Mouse (Mus musculus): ENCODE results near the gene Tspan32.

Tspan32 gene

DNA sequence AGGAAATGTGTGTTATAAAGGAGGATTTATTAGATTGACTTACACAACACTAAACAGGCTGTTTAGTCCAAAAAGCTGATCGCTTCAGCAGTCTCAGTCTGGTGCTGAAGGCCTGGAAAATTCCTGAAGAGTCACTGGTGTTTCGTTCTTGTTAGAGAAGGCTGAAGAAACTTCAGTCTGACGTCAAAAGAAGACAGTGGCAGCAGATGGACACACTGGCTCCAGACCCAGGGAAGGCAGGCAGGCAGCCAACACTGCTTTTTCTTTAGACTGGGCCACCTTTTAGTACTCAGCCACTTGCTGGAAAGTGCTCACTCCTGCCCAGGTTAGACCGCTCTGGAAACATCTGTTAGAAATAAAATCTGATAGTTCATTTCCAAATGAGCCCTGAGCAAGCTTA lies 28.7 kb downstream of the Tspan32 start:
- ATAC-seq (ENCODE audit: low TSS enrichment) = peak; percentile 52; the same call in 1 of the 2 replicates

DNA sequence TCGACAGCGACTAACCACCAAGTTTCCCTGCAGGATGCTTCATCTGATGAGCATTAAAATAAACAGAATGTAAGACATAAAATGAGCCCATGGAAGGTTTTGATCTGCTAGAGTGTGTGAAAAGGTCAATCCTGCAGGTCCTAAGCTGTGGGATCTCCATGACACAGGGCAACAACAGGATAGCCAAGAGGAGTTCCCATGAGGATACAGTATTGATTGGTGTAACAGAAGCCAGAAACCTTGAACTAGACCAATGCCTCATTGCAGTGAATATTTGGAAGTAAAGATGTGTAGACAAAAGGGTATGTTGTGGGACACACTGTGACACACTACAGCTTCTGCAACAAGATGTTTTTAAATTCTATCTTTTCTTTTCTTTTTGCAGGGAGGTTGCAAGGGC lies 29.3 kb downstream of the Tspan32 start:
- no peak for ATAC-seq (ENCODE audit: low TSS enrichment)

DNA sequence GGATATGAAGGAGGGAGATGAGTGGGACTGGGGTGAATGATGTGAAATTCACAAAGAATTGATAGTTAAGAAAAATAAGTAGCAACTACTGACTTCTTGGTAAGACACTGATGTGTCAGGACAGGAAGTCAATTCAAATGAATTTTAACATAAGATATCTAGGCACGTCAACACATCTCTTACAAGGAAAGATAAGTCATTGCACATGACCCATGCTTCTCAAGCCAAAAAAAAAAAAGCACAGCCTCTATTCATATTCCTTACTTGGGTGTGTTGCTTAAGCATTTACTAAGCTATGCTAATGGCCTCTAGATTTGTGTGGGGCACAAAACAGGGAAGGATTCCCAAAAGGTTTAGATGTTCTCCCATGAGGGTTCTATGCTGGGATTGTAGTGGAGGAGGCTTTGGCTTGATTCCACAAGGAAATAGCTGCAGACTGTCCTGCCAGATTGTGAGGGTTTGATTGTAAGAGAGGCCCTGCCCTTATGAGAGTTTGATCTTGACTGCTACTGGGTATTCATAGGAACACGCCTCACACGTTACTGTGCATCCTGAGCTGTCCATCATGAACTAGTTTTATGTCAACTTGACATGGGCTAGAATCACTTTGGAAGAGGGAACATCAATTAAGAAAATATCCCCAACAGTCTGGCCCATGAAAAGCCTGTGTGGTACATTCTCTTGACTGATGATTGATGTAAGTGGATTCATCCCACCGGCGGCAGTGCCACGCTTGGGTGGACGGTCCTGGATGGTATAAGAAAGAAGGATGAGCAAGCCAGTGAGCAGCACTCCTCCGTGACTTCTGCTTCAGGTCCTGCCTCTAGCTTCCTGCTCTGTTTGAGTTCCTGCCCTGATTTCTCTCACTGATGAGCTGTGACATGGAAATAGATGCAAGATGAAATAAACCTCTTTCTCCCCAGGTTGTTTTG lies 29.9 kb downstream of the Tspan32 start:
- ATAC-seq (ENCODE audit: low TSS enrichment) = no peak

DNA sequence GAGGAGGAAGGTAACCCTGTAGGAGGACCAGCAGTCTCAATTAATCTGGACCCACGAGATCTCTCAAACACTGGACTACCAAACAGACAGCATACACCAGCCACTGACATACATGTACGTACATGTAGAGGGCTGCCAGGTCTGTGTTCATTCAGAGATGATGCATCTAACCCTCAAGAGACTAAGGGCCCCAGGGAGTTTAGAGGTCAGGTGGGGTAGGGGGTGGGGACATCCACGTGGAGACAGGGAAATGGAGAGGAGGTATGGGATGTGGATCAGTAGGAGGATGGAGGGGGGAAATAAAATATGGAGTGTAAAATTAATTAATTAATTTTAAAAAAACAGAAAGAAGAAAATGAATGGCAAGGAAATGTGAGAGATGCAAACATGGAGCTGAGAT lies 31.9 kb downstream of the Tspan32 start:
- ATAC-seq (ENCODE audit: low TSS enrichment) = no peak

DNA sequence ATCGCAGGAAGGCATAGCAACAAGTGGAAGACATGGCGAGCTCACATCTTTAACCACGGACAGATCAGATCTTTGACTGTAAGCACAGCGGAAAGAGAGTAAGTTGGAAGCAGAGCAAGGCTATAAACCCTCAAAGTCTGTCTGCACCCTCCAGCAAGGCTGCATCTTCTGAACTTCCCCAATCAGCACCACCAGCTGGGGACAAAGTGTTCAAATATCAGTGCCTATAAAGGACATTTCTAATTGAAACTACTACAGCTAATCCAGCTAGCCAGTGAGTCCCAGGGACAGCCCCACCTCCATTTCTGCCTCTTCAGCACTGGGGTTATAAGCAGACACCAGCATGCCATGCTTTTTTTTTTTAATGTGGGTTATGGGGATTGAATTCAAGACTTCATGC lies 32.5 kb downstream of the Tspan32 start:
- ATAC-seq (ENCODE audit: low TSS enrichment) = no peak

DNA sequence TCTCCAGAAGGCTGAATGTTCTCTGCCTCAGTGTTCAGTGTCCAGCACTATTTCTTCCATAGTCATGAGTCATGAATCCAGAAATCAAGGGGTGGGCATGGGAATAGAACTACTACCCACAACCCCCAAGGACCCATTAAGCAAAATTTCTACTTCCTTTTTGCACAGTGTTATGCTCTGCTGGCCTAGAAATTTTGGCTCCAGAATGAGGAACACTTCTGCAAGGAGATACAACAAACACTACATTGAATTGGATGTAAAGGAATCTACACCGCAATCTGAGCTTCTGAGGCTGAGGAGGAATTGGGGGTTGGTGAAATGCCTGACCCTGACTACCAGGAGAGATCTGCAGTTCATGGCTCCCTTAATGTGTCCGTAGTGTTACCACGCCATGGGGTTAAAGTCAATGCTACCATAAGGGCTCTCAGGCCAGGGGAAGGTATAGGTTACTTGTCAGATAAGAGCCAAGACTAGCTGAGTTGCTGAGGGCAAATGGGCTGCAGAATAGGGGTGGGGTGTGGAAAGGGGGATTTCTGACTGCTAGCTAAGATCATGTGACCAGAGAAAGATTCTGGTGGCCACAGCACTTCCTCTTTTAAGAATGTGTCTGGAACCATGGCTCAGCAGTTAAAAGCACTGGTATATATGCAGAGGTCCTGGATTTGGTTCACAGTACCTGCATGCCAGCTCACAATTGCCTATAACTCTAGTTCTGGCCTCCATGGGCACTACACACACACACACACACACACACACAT lies 33.5 kb downstream of the Tspan32 start:
- ATAC-seq (ENCODE audit: low TSS enrichment) = no peak

DNA sequence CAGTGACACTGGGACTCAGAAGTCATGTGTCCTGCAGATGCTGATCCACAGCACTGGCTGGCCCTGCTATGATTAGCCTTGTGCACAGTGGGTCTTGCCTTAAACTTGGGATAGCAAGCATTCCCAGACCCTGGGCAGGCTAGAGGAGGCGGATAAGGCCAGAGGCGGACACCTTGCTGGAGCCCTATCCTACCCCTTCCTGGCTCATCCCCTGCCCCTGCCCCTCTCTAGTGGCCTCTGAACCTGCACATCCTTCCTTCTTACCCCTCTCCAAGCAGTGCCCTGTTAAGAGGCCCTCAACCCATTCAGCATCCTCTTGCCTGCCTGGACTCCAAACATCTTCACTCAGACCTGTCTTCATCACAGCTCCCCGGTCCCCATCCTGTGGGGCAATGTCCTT lies 35.7 kb downstream of the Tspan32 start:
- no peak for ATAC-seq (ENCODE audit: low TSS enrichment)

DNA sequence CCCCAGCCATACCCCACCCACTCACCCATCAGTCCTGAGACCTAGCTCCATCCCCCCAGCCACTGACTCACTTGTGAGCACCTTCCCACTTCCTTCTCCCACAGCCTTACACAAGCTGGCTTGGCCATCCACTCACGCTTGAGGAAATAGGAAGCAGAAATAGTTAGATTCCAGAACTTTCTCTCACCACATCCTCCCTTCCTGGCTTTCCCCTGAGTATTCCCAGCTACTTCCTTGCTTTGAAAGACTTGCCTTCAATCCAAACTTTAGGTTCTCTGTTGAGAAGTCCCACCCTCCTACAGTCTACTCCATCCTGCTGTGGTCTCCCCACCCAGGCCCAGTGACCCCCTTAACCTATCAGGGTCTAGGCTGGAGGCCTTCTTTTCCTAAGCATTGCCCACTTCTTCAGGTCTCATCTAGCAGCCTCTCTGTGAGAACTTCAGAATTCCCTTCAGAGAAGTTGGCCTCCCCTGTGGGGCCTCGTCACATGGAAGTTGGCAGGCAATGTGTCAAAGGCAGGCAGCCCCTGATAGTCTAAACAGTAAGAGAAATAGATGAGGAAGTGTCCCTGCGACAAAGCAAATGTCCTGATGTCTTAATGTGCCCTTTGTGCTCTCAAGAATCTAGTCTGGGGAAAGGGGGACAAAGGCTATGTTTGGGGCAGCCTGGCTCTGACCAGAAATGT lies 36.4 kb downstream of the Tspan32 start:
- ATAC-seq (ENCODE audit: low TSS enrichment) = no peak

DNA sequence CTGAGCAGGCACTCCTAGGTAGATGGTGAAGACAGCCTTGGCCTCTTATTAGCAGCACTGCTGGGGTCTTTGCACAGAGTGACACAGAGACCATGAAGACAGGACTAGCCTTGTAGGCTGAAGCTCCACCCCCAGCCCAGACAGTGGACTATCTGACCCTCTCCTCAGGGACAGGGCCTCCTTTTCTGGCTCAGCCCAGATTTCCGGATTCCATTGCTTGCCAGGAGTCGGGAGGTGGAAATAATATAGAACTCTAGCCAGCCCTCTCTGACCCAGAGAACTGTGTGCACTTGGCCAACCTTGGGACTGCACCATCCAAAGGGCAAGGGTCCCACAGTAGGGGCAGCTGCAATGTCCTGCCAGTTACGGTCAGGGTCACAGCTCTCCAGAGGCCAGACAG lies 37.2 kb downstream of the Tspan32 start:
- no peak for ATAC-seq (ENCODE audit: low TSS enrichment)

DNA sequence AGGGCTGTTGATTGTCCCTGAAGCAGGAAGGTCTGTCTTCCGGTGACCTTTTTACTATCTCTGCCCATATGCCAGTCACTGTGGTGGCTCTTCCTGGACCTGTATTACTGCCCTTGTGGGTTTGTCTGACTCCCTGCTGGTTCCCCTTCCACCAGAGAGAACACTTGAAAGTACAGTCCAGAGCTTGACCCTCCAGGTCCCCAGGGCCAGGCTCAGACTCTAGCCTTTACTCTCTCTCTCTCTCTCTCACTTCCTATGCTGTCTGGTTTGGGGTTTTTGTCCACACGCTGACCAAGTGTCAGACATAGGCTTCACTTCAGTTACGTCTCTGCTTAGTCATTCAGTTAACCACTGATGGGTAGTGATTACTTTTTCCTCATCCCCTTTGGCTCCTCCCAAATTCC lies 38.1 kb downstream of the Tspan32 start:
- ATAC-seq (ENCODE audit: low TSS enrichment) = no peak; the same call in 1 of the 2 replicates

DNA sequence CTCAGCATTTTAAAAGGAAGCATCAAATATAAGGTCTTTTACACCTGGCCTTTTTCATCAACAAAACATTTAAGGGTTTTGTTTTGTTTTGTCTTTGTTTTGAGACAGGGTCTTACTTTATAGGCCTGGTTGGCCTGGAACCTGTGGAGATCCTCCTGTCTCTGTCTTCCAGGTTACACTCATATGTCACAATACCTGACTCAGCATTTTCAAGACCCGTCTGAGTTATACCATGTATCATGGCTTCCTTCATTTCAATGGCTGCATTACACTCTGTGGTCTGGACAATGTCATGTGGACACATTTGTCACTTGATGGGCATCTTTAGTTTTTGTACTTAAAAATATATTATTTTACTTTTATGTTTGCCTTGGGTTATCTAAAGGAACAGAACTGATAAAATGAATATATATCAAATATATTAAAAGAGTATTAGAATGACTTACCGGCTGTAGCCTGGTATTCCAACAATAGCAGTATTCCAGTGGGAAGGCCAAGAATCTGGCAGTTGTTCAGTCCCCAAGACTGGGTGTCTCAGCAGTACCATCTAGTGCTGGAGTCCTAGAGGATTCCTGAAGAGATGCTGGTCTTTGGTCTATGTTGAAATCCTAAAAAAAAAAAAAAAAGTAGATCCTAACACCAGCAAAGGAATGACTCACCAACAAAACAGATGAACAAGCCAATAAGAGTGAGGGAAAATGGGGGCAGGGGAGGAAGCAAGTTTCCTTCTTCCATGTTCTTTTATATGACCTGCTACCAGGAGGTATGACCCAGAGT lies 39.4 kb downstream of the Tspan32 start:
- ATAC-seq (ENCODE audit: low TSS enrichment) = no peak

DNA sequence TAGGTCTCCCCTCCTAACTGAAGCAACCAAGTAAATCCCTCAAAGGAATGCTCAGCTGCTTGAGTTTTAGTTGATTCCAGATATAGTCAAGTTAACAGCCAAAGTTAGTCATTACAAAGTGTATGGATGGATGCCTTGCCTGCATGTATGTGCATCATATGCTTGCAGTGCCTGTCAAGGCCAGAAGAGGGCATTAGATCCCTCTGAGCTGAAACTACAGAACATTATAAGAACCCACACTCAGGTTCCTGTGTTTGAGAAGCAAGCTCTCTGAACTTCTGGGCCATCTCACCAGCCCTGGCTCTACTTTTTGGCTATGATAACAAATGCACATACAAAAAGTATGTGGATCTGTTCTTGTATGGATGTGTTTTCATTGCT lies 40.0 kb downstream of the Tspan32 start:
- no peak for ATAC-seq (ENCODE audit: low TSS enrichment)

DNA sequence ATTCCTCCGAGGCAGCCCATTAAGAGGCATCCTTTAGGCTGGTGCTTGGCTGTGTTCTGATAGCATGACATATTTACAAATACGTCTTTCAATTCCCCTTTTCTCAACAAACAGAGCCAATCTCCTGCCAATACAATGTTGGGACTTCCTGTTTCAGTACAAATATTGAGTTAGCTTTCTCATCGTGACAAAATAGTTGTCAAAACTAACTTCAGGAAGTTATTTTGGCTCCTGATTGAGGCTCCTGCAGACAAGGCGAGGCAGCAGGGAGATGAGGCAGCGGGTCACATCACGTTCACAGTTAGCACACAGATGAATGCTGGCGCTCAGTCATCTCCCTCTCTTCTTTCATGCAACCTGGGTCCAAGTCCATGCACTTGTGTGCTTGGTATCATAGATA lies 41.5 kb downstream of the Tspan32 start:
- ATAC-seq (ENCODE audit: low TSS enrichment) = no peak

DNA sequence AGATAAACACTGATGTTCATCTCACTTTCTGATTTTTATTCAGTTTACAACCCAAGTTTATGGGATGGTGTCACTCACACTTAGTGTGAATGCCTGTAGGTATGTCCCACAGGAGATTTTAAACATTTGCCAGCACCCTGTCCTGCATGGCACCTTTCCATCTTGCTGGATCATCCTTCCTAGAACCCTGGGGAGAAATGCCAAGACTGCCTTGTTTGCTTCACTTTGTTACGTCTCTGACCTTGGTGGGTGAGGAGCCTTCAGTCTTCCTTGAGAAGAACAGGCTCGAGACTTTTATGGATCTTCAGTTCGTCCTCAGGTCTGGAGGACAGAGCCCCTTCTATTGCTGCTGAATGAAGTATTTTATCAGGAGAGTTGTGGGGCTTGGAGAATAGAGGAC lies 44.5 kb downstream of the Tspan32 start:
- ATAC-seq (ENCODE audit: low TSS enrichment) = no peak

DNA sequence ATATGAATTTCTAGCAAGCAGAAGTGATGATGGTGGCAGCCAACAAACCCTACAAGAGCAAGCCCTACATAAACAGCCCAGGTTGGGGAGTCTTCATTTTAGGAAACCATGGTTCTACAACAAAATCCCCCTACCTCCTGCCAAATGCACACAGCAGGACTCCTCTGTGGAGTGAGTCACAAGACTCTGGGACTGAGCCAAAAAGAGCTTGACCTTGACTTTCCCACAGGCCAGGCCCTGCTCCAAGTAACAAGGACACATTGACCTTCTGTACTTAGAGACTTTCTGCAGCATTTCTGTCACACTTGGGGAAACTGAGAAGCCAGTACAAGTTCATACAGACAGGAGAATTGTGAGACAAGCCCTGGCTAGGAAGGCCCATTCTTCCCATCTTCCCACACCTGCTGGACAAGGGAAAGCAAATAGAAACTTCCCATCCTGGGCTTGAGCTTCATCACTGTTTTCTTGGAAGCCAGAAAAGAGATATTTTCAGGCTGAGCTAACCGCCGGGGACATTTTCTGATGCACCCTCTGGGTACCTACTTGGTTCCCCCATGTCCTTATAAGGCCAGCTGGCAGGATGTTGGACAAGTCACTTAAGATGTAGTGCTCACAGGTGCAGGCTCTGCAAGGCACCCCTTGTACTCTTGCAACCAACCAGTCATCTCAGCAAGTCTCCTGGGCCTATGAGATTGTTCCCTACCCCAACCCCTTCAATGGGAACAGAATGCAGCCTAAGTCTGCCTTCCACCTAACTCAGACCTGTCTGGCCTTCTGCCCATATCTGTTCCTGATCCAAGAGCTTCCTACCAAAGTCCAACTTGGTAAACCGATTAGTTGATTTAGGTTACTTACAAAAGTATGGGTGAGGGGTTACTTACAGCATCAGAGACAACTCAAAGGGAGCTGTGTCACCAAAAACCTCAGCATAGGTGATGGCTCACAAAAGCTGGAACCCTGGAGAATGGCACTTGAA lies 45.3 kb downstream of the Tspan32 start:
- ATAC-seq (ENCODE audit: low TSS enrichment) = no peak

DNA sequence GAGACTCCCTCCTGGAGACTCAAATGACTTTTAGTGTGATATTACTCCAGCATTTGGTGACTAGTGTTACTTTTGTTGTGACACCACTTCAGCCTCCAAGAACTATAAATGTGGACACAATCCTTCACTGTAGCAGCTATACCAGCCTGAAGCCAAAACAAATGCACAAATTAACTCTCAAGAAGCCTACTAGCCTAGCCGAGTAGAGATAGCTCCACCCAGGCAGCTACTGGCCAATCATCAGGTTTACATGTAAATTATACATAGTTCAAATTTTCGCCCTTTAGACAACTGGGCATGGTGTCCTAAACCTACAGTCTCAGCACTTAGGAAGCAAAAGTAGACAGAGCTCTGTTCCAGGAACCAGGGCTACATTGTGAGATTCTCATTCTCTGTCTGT lies 46.5 kb downstream of the Tspan32 start:
- no peak for ATAC-seq (ENCODE audit: low TSS enrichment)

DNA sequence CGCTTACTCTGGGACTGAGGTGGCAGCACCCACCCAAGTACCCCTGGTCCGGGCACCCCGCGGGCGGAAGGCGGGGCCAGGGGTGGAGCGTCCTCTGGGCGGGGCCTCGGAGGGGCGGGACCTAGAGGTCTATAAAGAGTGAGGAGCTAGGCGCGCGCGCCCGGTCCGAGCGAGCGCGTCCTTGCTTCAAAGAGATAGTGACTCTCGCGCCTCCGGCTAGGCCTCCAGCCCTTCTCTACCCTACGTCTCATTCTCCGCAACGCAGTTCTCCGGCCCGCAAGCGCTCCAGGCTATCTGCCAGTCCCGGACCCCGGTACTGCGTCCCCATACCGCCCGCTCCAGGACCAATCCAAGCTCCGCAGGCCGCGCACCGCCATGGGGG lies 47.8 kb downstream of the Tspan32 start, which contains the start of gene Cd81:
Gene Cd81, plus strand, starts transcription at position 114 of the 382 bp plus-strand sequence.
- ATAC-seq (ENCODE audit: low TSS enrichment) = peak; percentile 83

DNA sequence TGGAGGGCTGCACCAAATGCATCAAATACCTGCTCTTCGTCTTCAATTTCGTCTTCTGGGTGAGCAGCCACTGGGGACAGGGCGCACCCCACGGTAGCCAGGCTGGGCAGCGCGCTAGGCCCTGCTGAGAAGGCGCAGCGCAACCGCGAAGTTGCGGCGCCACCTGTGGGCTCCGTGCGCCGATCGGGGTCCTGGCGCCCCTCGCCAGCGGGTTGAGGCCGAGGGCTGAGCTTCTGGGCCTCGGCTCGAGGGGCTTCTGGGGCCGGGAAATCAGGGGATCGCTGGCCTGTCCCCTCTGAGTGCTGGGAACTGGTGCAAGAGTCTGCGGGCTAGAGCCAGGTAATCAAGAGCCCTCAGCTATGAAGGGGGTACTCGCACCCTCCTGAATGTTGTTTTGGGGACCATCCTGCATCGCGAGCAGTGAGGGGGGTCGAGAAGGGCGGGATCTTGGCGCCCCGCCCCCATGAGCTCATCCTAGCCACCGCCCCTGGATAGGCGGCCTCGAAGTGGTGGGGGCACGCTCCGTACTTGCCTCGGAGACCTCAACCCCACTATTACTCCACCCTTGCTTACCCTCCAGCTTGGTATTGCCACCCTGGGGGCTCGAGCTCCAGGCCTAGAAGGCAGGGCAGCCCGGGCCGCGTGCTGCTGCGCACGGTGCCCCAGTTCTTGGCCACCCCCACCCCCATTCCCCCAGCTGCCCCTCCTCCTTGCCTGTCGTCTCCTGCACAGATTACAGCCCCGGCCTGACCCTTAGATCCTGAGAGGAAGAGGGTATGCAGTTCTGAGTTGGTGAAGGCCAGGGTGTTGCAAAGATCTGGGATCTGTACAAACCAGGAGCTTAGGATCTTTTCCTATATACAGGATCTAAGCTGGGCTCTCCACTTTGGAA lies 48.4 kb downstream of the Tspan32 start:
- ATAC-seq (ENCODE audit: low TSS enrichment) = peak; percentile 50

DNA sequence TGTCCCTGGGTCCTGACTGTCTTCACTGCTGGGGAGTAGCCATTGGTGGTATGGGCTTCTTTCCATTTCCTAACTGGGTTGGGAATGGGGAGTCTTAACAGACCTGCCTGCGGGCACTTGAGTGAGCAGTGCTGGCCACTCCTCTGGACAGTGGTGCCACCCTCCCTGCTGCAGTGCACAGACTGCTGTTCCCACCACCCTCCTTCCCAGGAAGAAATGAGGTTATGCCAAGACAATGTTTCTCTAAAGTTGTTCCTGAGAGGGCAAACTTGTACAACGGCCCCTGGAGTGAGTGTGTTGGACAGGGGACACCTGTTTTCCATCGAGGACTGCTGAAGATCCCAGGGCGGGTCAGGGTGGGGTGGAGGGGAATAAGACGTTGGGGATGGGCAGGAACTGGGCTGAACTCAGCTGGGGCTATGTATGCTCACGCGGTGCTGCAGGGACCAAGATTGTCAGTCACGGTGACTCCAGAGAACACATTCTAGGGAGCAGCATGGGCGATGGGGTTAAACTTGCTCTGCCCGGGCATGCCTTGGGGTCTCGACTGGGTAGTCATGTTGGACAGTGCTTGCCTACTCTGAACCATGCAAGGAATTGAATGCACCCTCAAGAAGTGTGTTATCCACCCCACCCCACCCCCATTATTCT lies 49.2 kb downstream of the Tspan32 start:
- ATAC-seq (ENCODE audit: low TSS enrichment) = no peak
